Mouse (Mus musculus) forebrain, embryonic 11.5 days (tissue): ENCODE data around the gene Frmd3. TPM values are rescaled to one million over a fixed set of nuclear protein-coding genes. Genes with fewer than 3 reads are reported as not detected.
"Not testable (repeated sequence)": the region's sequence is repeated elsewhere in the genome, so short reads cannot be mapped to it uniquely, and the experiment has no call there.

ENCODE experiments used
- ATAC-seq: fragments of 200-750 bp; cut with Nextera tagmentation; replicated peaks from 2 replicates; pipeline ENCODE4 v1.8.0; 2017; ENCODE audit warnings: moderate TSS enrichment; ENCODE audit not compliant: low FRiP score
- DNase-seq: peaks from one replicate; pipeline ENCODE4 v3.0.0-alpha.2; 2017; ENCODE audit warnings: low spot score
- H3K27ac ChIP-seq: fragments of 300-500 bp; sonication (generic); 2 replicates; pipeline ENCODE4 v1.5.1; 2014; ENCODE audit warnings: low read depth, low read length
- H3K27me3 ChIP-seq: fragments of 300-500 bp; sonication (generic); 2 replicates; pipeline ENCODE4 v1.6.1; 2014; ENCODE audit warnings: mild to moderate bottlenecking, low read length, mixed read lengths; ENCODE audit not compliant: control insufficient read depth, insufficient read depth
- H3K36me3 ChIP-seq: fragments of 300-500 bp; sonication (generic); 2 replicates; pipeline ENCODE4 v1.6.1; 2014; ENCODE audit warnings: mild to moderate bottlenecking, low read length, moderate library complexity, mixed read lengths; ENCODE audit not compliant: control insufficient read depth, insufficient read depth
- H3K4me1 ChIP-seq: fragments of 300-500 bp; sonication (generic); replicated peaks from 2 replicates; pipeline ENCODE4 v1.6.1; 2014; ENCODE audit warnings: low read length, mixed read lengths; ENCODE audit not compliant: control insufficient read depth, insufficient read depth
- H3K4me2 ChIP-seq: fragments of 300-500 bp; sonication (generic); 2 replicates; pipeline ENCODE4 v1.6.1; 2014; ENCODE audit warnings: low read depth, mild to moderate bottlenecking, low read length, moderate library complexity, mixed read lengths; ENCODE audit not compliant: severe bottlenecking
- H3K4me3 ChIP-seq: fragments of 300-500 bp; sonication (generic); 2 replicates; pipeline ENCODE4 v1.5.1; 2014; ENCODE audit warnings: low read depth, low read length
- H3K9ac ChIP-seq: fragments of 300-500 bp; sonication (generic); 2 replicates; pipeline ENCODE4 v1.6.1; 2014; ENCODE audit warnings: low read length
- H3K9me3 ChIP-seq: fragments of 300-500 bp; sonication (generic); 2 replicates; pipeline ENCODE4 v1.6.1; 2016; ENCODE audit warnings: low read length, mixed read lengths; ENCODE audit not compliant: control insufficient read depth
- WGBS: fragments of 180-500 bp; shearing (Covaris S2); extraction: QIAGEN DNeasy Blood & Tissue Kit; methylation state at CpG from one replicate; pipeline ENCODE4 v1.1.7; 2014; 5-methylcytosine and 5-hydroxymethylcytosine counted together
- polyA plus RNA-seq: library from polyadenylated mRNA; unstranded; fragments of >200 nt; fragmentation: Nextera tagmentation; extraction: Ambion mirVana; gene quantifications from 2 replicates; pipeline ENCODE4 v1.2.1, GENCODE M21; 2014

The Frmd3 gene
- polyA plus RNA-seq, 1 experiment from 2014 or later = 2.5 TPM

- Histone ChIP-seq H3K36me3 (no peaks in the 10 kb centered on the region), H3K4me2 (no peak overlapping the region), H3K9ac (no peak overlapping the region), H3K9me3 (no peaks in the 10 kb centered on the region), H3K4me3 (no peak overlapping the region), H3K4me1 (no peaks in the 10 kb centered on the region), H3K27me3 (no peaks in the 10 kb centered on the region), H3K27ac (no peak overlapping the region)
- ATAC-seq (no peak), DNase-seq (no peak)
- 63% methylated on average over 2 of the region's 2 CpGs for WGBS
Observed at GRCm38 (mm10) chr4:74076727-74077126, 63.5 kb downstream of the Frmd3 start.

- Histone ChIP-seq H3K27ac (no peak overlapping the region), H3K9ac (no peak overlapping the region), H3K4me3 (no peak overlapping the region), H3K27me3 (no peaks in the 10 kb centered on the region), H3K4me2 (no peak overlapping the region), H3K9me3 (no peaks in the 10 kb centered on the region), H3K4me1 (no peaks in the 10 kb centered on the region), H3K36me3 (no peaks in the 10 kb centered on the region)
- no peak for ATAC-seq
- no peak for DNase-seq
- 84% methylated on average over 3 of the region's 3 CpGs for WGBS
Observed at GRCm38 (mm10) chr4:74110816-74111215, 97.6 kb downstream of the Frmd3 start.

GRCm38 (mm10) chr4:74191528-74191927 is 178.3 kb downstream of the Frmd3 start:
- Histone ChIP-seq H3K4me1 (no peaks in the 10 kb centered on the region), H3K9ac (no peak overlapping the region), H3K27ac (no peak overlapping the region), H3K4me2 (no peak overlapping the region), H3K9me3 (no peaks in the 10 kb centered on the region), H3K27me3 (no peaks in the 10 kb centered on the region), H3K36me3 (no peaks in the 10 kb centered on the region), H3K4me3 (no peak overlapping the region)
- no peak for DNase-seq
- no peak for ATAC-seq

GRCm38 (mm10) chr4:74201281-74201811 is 188.1 kb downstream of the Frmd3 start:
- no peak overlapping the region for H3K4me2 ChIP-seq
- DNase-seq = no peak
- H3K4me1 ChIP-seq = no peaks in the 10 kb centered on the region
- ATAC-seq = no peak
- no peak overlapping the region for H3K9ac ChIP-seq
- H3K36me3 ChIP-seq = no peaks in the 10 kb centered on the region
- no peaks in the 10 kb centered on the region for H3K9me3 ChIP-seq
- no peaks in the 10 kb centered on the region for H3K27me3 ChIP-seq
- H3K4me3 ChIP-seq = no peak overlapping the region
- no peak overlapping the region for H3K27ac ChIP-seq

- H3K4me3 ChIP-seq, H3K4me1 ChIP-seq, H3K36me3 ChIP-seq, H3K27me3 ChIP-seq, H3K9me3 ChIP-seq, DNase-seq, H3K4me2 ChIP-seq, H3K27ac ChIP-seq, H3K9ac ChIP-seq: not testable (repeated sequence)
- peak; percentile 53; the same call in 1 of the 2 replicates for ATAC-seq
- WGBS = 88% methylated on average over 1 of the region's 1 CpGs
Observed at GRCm38 (mm10) chr4:74221780-74222179, 208.5 kb downstream of the Frmd3 start.

GRCm38 (mm10) chr4:74222360-74222759 is 209.1 kb downstream of the Frmd3 start:
- no peak; the same call in 1 of the 2 replicates for ATAC-seq
- H3K27me3 ChIP-seq = no peaks in the 10 kb centered on the region
- WGBS = 48% methylated on average over 3 of the region's 3 CpGs
- H3K9me3 ChIP-seq = no peaks in the 10 kb centered on the region
- no peak overlapping the region for H3K4me2 ChIP-seq
- no peaks in the 10 kb centered on the region for H3K36me3 ChIP-seq
- no peak overlapping the region for H3K27ac ChIP-seq
- DNase-seq = no peak
- no peak overlapping the region for H3K9ac ChIP-seq
- H3K4me1 ChIP-seq = no peaks in the 10 kb centered on the region
- no peak overlapping the region for H3K4me3 ChIP-seq

GRCm38 (mm10) chr4:74224210-74224609 is 211.0 kb downstream of the Frmd3 start:
- no peaks in the 10 kb centered on the region for H3K4me1 ChIP-seq
- 77% methylated on average over 2 of the region's 2 CpGs for WGBS
- H3K4me2 ChIP-seq = no peak overlapping the region
- H3K9me3 ChIP-seq = no peaks in the 10 kb centered on the region
- no peaks in the 10 kb centered on the region for H3K36me3 ChIP-seq
- DNase-seq (no peak), ATAC-seq (no peak)
- H3K27ac ChIP-seq = no peak overlapping the region
- H3K9ac ChIP-seq = no peak overlapping the region
- no peak overlapping the region for H3K4me3 ChIP-seq
- H3K27me3 ChIP-seq = no peaks in the 10 kb centered on the region

- 0 out of 2 replicates have a peak, but pooled peaks have one; percentile 32 for ATAC-seq
- H3K9me3 ChIP-seq = no peaks in the 10 kb centered on the region
- no peak overlapping the region for H3K9ac ChIP-seq
- no peak overlapping the region for H3K4me2 ChIP-seq
- DNase-seq = no peak
- H3K27ac ChIP-seq = no peak overlapping the region
- H3K27me3 ChIP-seq = no peaks in the 10 kb centered on the region
- no peaks in the 10 kb centered on the region for H3K4me1 ChIP-seq
- no peak overlapping the region for H3K4me3 ChIP-seq
- no peaks in the 10 kb centered on the region for H3K36me3 ChIP-seq
- WGBS = 85% methylated on average over 4 of the region's 4 CpGs
Observed at GRCm38 (mm10) chr4:74230994-74231393, 217.8 kb downstream of the Frmd3 start.

- H3K9me3 ChIP-seq = no peaks in the 10 kb centered on the region
- ATAC-seq (peak; percentile 72), DNase-seq (peak; percentile 62)
- H3K4me2 ChIP-seq = no peak overlapping the region
- no peak overlapping the region for H3K27ac ChIP-seq
- H3K36me3 ChIP-seq = no peaks in the 10 kb centered on the region
- no peak overlapping the region for H3K4me3 ChIP-seq
- 69% methylated on average over 5 of the region's 5 CpGs for WGBS
- no peaks in the 10 kb centered on the region for H3K27me3 ChIP-seq
- no peak overlapping the region for H3K9ac ChIP-seq
- H3K4me1 ChIP-seq = no peaks in the 10 kb centered on the region
Observed at GRCm38 (mm10) chr4:74231405-74231804, 218.2 kb downstream of the Frmd3 start.
